Mouse (Mus musculus) heart, embryonic 13.5 days (tissue): ENCODE measurements around the gene Rbm39. TPM values are rescaled to one million over a fixed set of nuclear protein-coding genes. Genes with fewer than 3 reads are reported as not detected.
A peak's percentile ranks its signal among the peaks of the same experiment; 100 is the strongest.

ENCODE experiments used
- ATAC-seq: fragments of 200-750 bp; cut with Nextera tagmentation; 2 replicates; pipeline ENCODE4 v1.8.0; 2017; ENCODE audit warnings: moderate TSS enrichment; ENCODE audit not compliant: insufficient number of reproducible peaks, low FRiP score, low TSS enrichment; ENCODE audit errors: extremely low read depth
- H3K27ac ChIP-seq: fragments of 300-500 bp; sonication (generic); replicated peaks from 2 replicates; pipeline ENCODE4 v1.5.1; 2015; ENCODE audit warnings: moderate library complexity, mild to moderate bottlenecking, inconsistent platforms
- H3K27me3 ChIP-seq: fragments of 300-500 bp; sonication (generic); replicated peaks from 2 replicates; pipeline ENCODE4 v1.6.1; 2015; ENCODE audit warnings: mild to moderate bottlenecking, inconsistent platforms
- H3K36me3 ChIP-seq: fragments of 300-500 bp; sonication (generic); 2 replicates; pipeline ENCODE4 v1.6.1; 2015; ENCODE audit warnings: mild to moderate bottlenecking, inconsistent platforms
- H3K4me1 ChIP-seq: fragments of 300-500 bp; sonication (generic); 2 replicates; pipeline ENCODE4 v1.6.1; 2015; ENCODE audit warnings: inconsistent platforms
- H3K4me2 ChIP-seq: fragments of 300-500 bp; sonication (generic); 2 replicates; pipeline ENCODE4 v1.6.1; 2015; ENCODE audit warnings: inconsistent platforms, mild to moderate bottlenecking, moderate library complexity
- H3K4me3 ChIP-seq: fragments of 300-500 bp; sonication (generic); 2 replicates; pipeline ENCODE4 v1.5.1; 2015; ENCODE audit warnings: moderate library complexity, mild to moderate bottlenecking, inconsistent platforms
- H3K9ac ChIP-seq: fragments of 300-500 bp; sonication (generic); 2 replicates; pipeline ENCODE4 v1.6.1; 2015; ENCODE audit warnings: inconsistent platforms, mild to moderate bottlenecking, moderate library complexity
- H3K9me3 ChIP-seq: fragments of 300-500 bp; sonication (generic); 2 replicates; pipeline ENCODE4 v1.6.1; 2016; ENCODE audit warnings: inconsistent platforms
- WGBS: fragments of 180-500 bp; shearing (Covaris S2); methylation state at CpG from one replicate; pipeline ENCODE4 v1.1.7; 2015; ENCODE audit warnings: mixed read lengths; 5-methylcytosine and 5-hydroxymethylcytosine counted together
- polyA plus RNA-seq: library from polyadenylated mRNA; unstranded; fragments of >200 nt; fragmentation: Nextera tagmentation; extraction: Ambion mirVana; gene quantifications from 2 replicates; pipeline ENCODE4 v1.2.1, GENCODE M21; 2015

Gene Rbm39
- polyA plus RNA-seq, 1 experiment from 2014 or later: 360 TPM

DNA sequence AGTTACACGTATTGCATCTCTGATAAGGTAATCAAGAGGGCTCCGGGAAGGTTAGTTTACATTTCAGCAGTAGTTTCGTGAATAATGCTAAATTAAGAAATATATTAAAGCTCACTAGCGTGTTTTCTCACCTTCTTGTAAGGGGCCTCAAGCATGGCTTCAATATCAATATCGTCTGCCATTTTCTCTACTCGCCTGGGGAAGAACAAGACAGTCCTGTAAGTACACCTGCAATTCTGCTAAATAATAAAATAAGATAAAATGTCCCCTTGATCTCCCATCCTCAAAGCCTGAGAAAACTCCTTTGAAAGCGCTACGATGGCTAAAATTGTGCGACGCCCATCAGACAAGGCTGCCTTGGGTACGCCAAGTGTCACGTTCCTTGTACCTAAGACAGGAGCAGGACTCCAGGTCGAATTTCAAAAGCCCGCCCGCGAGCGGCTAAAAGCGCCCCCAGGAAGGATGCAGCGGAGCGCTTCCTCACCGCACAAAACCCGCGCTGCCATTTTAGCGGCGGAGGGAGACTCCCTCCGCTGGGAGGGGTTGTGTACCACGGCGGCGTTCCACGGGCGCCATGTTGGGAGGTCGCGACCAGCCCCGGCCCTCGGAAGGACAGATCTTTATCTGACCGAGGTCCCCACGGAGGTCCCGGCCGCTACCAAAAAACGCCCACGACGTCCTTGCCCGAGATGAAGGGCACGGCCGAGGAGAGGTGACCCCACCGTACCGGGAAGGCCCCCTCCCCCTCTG lies 817 bp downstream of the Rbm39 start:
- Histone ChIP-seq H3K36me3 (peaks cover 43% of the 10 kb centered on the region), H3K9me3 (no peaks in the 10 kb centered on the region), H3K9ac (peak overlapping the region; percentile 100), H3K4me1 (peaks cover 40% of the 10 kb centered on the region), H3K4me3 (peak overlapping the region; percentile 100), H3K27ac (peak overlapping the region; percentile 96), H3K4me2 (peak overlapping the region; percentile 84), H3K27me3 (no peaks in the 10 kb centered on the region)
- ATAC-seq: peak; percentile 54
- under 1% methylated on average over 44 of the region's 47 CpGs for WGBS

DNA sequence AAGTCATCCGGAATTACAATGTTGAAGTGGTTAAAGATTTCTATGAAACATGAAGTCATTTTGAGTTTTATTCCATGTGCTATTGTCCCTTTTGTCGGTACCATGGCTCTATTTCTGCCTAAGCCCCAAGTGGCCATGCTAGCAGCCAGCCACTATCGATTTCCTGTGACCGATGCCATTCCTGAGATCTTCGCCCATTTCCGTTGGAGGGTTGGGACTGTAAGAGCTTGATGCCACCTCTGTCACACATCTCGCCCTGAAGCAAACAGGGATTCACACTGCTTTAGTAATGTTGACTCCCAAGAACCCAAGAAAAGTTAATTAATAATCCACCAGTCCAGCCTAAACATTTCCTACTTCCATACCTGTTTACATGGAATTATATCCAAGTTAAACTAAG lies 2.4 kb downstream of the Rbm39 start:
- peak overlapping the region; percentile 73 for H3K9ac ChIP-seq
- peaks cover 56% of the 10 kb centered on the region for H3K36me3 ChIP-seq

DNA sequence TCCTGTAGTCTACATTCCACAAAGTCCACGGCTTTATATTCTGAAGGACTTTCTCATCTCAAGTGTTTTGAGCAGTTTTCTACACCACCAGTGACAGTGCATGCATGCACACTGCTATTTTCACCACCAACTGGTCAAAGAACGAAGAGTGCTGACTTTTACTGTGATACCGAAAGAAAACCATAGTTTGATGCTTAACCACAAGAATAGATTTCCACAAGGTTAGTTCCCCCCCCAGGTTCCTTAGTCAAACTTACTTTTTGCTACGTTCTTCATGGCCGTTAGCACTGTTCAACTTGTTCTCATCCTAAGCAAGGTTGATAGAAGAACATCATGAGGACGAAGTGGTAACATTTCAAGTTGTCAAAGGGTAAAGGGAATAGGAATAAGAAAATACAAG lies 3.0 kb downstream of the Rbm39 start:
- H3K4me3 ChIP-seq: 0 out of 2 replicates have a peak overlapping the region, but pooled peaks have one; percentile 3
- ATAC-seq: no peak
- H3K9ac ChIP-seq: 0 out of 2 replicates have a peak overlapping the region, but pooled peaks have one; percentile 20
- H3K27me3 ChIP-seq: no peaks in the 10 kb centered on the region
- H3K4me1 ChIP-seq: peaks cover 44% of the 10 kb centered on the region
- H3K4me2 ChIP-seq: peak overlapping the region; percentile 39
- H3K27ac ChIP-seq: no peak overlapping the region
- H3K9me3 ChIP-seq: no peaks in the 10 kb centered on the region
- 70% methylated on average over 6 of the region's 6 CpGs for WGBS
- peaks cover 62% of the 10 kb centered on the region for H3K36me3 ChIP-seq

More for the DNA sequence above, 2.4 kb downstream of the Rbm39 start:
- no peaks in the 10 kb centered on the region for H3K9me3 ChIP-seq
- H3K4me2 ChIP-seq: peak overlapping the region; percentile 84
- 62% methylated on average over 7 of the region's 7 CpGs for WGBS
- no peaks in the 10 kb centered on the region for H3K27me3 ChIP-seq
- H3K4me1 ChIP-seq: peaks cover 44% of the 10 kb centered on the region
- peak overlapping the region; percentile 100 for H3K4me3 ChIP-seq
- H3K27ac ChIP-seq: no peak overlapping the region
- no peak for ATAC-seq

DNA sequence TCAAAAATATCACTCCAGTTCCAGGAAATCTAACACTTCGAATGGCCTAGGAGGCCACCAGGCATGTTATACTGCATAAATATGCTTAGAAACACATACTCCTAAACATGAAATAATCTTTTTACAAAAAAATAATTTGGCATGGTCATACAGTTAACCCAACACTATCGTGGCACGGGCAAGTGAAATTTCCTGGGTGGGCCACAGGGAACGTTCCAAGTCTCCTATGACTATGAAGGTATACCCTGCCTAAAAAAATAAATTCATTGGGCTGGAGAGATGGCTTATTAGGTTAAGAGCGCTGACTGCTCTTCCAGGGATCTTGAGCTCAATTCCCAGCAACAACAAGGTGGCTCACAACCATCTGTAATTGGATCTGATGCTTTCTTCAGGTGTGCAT lies 13.5 kb downstream of the Rbm39 start:
- Histone ChIP-seq H3K27ac (no peak overlapping the region), H3K4me2 (no peak overlapping the region), H3K9ac (no peak overlapping the region), H3K4me1 (no peaks in the 10 kb centered on the region), H3K36me3 (peaks cover 97% of the 10 kb centered on the region), H3K9me3 (no peaks in the 10 kb centered on the region), H3K4me3 (no peak overlapping the region), H3K27me3 (no peaks in the 10 kb centered on the region)
- ATAC-seq: no peak
- WGBS: 91% methylated on average over 5 of the region's 5 CpGs

DNA sequence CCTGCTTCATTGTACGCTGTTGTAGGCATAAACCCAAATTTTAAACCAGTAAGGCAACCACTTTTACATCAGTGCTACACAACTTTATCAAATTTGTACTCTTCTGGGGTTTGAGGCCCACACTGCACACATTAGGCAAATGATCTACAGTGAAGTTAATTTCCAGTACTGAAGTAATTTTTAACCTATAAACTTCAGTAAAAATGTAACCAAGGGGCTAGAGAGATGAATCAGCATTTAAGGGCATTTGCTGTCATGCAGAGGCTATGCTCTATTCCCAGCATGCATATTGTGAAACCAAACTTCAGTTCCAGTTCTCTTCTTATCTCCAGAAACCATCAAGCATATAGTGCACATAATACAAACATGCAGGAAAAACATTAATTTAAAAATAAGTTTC lies 14.6 kb downstream of the Rbm39 start:
- H3K9me3 ChIP-seq: no peaks in the 10 kb centered on the region
- no peak overlapping the region for H3K4me3 ChIP-seq
- no peak for ATAC-seq
- H3K4me2 ChIP-seq: no peak overlapping the region
- H3K27ac ChIP-seq: no peak overlapping the region
- H3K9ac ChIP-seq: no peak overlapping the region
- WGBS: 97% methylated on average over 1 of the region's 1 CpGs
- peaks cover 93% of the 10 kb centered on the region for H3K36me3 ChIP-seq
- H3K4me1 ChIP-seq: no peaks in the 10 kb centered on the region
- H3K27me3 ChIP-seq: no peaks in the 10 kb centered on the region

DNA sequence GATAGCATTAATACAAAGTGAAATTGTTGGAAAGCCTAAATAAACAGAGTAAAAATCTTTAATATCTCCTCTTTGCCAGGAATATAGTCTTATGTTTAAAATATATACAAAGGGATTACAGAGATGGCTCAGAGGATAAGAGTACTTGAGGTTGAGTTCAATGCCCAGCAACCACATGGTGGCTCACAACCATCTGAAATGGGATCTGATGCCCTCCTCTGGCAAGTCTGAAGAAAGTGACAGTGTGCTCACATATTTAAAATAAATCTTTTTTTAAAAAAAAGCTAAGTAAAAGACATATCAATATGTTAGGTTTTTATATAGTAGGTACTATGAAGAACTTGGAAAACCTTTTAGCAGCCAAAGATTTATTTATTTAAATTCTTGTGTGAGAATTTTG lies 28.5 kb downstream of the Rbm39 start:
- no peaks in the 10 kb centered on the region for H3K9me3 ChIP-seq
- peaks cover 89% of the 10 kb centered on the region for H3K36me3 ChIP-seq
- H3K27ac ChIP-seq: no peak overlapping the region
- no peak overlapping the region for H3K4me3 ChIP-seq
- no peak overlapping the region for H3K4me2 ChIP-seq
- H3K4me1 ChIP-seq: no peaks in the 10 kb centered on the region
- no peak for ATAC-seq
- H3K9ac ChIP-seq: no peak overlapping the region
- H3K27me3 ChIP-seq: no peaks in the 10 kb centered on the region

GRCm38 (mm10) chr2:156147316-156147915 lies 32.6 kb downstream of the Rbm39 start:
- H3K4me2 ChIP-seq: no peak overlapping the region
- no peak overlapping the region for H3K27ac ChIP-seq
- no peak overlapping the region for H3K9ac ChIP-seq
- peaks cover 20% of the 10 kb centered on the region for H3K4me1 ChIP-seq
- no peak for ATAC-seq
- H3K4me3 ChIP-seq: no peak overlapping the region
- no peaks in the 10 kb centered on the region for H3K9me3 ChIP-seq
- no peaks in the 10 kb centered on the region for H3K27me3 ChIP-seq
- peaks cover 62% of the 10 kb centered on the region for H3K36me3 ChIP-seq
- 88% methylated on average over 3 of the region's 3 CpGs for WGBS

DNA sequence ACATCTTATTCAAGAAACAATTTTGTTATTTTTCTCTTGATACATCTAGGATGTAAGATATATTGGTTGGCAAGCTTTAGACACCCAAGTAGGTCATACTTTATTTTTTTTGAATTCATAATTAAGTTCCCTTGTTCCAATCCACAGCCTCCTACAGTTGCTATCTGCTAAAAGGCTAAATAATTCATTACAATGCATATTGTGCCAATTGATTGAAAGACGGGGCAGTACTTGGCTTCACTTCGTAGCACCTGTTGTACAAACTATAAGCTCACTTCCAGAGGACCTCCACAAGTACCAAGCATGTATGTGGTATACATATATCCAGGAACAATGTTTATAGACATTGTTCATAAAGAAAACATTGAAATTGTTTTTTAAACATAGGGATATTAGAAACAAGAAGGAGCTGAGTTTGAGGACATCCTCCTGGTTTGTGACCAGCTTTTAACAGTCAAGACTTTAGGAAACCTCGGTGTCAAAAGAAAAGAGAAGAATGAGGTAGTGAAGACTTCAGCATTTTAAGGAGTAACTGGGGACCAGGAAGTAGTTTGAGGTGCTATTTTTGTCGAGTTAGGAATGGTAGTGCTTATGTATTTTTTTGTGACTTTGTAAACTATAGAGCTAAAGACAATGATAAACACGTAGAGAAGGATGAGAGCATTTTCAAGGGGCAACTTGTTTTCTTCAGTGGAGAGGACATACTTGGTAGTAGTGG lies 33.6 kb downstream of the Rbm39 start:
- Histone ChIP-seq H3K9ac (no peak overlapping the region), H3K27me3 (no peaks in the 10 kb centered on the region), H3K4me2 (no peak overlapping the region), H3K4me1 (peaks cover 20% of the 10 kb centered on the region), H3K4me3 (no peak overlapping the region), H3K9me3 (no peaks in the 10 kb centered on the region), H3K27ac (no peak overlapping the region), H3K36me3 (peaks cover 61% of the 10 kb centered on the region)
- no peak for ATAC-seq
- WGBS: 70% methylated on average over 5 of the region's 5 CpGs

DNA sequence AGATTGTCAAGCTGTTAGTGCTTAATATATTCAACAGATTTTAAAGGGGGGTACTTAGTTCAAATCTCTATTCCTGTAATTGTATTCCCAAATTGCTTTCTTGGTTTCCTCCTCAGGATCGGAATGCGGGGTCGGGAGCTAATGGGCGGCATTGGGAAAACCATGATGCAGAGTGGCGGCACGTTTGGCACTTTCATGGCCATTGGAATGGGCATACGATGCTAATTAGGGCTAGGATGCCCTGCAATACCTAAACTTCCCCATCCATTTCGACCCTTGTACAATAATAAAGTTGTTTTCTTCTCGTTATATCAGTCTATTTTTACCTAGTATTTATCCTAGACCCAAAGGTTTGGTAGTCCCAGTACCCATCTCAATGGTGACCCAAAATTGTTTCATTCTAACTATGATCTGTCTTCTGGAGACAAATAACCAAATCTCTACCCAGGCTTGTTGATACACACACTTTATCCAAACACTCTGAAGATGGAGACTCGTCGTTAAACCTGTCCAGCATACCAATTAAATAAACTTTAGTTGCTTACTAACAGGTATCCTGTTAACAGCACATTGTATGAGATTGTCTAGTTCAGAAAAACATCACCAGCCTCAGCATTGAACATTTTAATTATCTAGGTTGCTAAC lies 34.4 kb downstream of the Rbm39 start:
- Histone ChIP-seq H3K9me3 (no peaks in the 10 kb centered on the region), H3K4me2 (peak overlapping the region; percentile 93), H3K36me3 (peaks cover 59% of the 10 kb centered on the region), H3K9ac (peak overlapping the region; percentile 93; the same call in 1 of the 2 replicates), H3K4me3 (peak overlapping the region; percentile 89), H3K4me1 (peaks cover 20% of the 10 kb centered on the region), H3K27ac (no peak overlapping the region), H3K27me3 (no peaks in the 10 kb centered on the region)
- WGBS: 63% methylated on average over 11 of the region's 11 CpGs
- ATAC-seq: no peak

- Histone ChIP-seq H3K9ac (peak within 1 kb of the TSS; percentile 93), H3K4me3 (peak within 1 kb of the TSS; percentile 89), H3K4me1 (peaks cover 20% of the 10 kb centered on the region), H3K9me3 (no peaks in the 10 kb centered on the region), H3K27me3 (no peaks in the 10 kb centered on the region), H3K4me2 (peak within 1 kb of the TSS; percentile 93), H3K27ac (peak within 1 kb of the TSS; percentile 95), H3K36me3 (peaks cover 58% of the 10 kb centered on the region)
- WGBS: under 1% methylated on average over 70 of the region's 70 CpGs
- peak; percentile 87 for ATAC-seq
Observed at GRCm38 (mm10) chr2:156143953-156144724, 35.9 kb downstream of the Rbm39 start, which contains the start of the genes Romo1 and Nfs1. Gene Romo1 (plus strand): TSS chr2:156144039. Gene Nfs1 (minus strand): TSS chr2:156144186.
